Mouse (Mus musculus) gastrocnemius, postnatal 10 days (tissue): ENCODE measurements around the gene Rdh1. TPM values are rescaled to one million over a fixed set of nuclear protein-coding genes. Genes with fewer than 3 reads are reported as not detected.
"Not testable (repeated sequence)": the region's sequence is repeated elsewhere in the genome, so short reads cannot be mapped to it uniquely, and the experiment has no call there.

ENCODE experiments used
- DNase-seq: peaks from one replicate; pipeline ENCODE4 v3.0.0; 2021; ENCODE audit warnings: mixed read lengths
- total RNA-seq, 2 experiments: library from RNA; stranded (reverse); gene quantifications; 2 replicates each; pipeline ENCODE4 v1.2.3; 2021

The Rdh1 gene
- total RNA-seq, 2 experiments from 2014 or later, result 0.09 to 0.11 TPM

DNA sequence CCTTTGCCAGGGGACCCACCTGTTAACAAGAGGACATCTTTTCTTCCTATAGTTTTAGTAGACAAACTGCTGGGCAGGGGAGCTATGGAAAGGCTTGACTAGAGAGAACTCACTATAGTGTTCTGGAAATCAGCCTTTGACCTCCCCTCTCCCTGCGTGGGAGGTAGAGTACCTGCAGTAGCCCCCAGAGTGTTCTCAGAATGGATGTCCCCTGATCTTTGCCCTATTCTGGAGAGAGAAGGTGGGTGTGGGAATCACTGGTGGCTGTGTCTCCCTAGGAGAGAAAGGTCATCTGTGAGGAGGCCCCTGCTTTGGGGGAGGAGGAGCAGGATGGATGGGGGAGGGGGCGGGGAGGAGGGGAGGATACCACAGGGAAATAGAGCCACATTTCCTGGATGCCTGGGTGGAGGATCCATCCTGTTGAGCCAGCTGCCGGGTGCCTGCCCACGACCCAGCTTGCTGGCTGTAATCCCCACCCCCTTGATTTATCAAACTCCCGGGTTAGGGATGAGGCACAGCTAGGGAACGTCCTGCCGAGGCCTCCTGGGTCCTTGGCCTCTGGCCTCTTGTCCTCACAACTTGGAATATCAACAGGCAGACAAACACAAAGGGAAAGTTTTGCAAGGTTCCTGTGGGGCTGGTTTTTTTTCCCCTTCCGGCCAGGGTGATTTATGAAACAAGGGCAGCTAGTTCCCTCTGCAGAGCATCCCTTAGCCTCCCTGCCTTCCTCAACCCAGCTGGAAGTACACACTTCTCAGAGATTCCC, 10.5 kb upstream of the Rdh1 start:
- no peak for DNase-seq

DNA sequence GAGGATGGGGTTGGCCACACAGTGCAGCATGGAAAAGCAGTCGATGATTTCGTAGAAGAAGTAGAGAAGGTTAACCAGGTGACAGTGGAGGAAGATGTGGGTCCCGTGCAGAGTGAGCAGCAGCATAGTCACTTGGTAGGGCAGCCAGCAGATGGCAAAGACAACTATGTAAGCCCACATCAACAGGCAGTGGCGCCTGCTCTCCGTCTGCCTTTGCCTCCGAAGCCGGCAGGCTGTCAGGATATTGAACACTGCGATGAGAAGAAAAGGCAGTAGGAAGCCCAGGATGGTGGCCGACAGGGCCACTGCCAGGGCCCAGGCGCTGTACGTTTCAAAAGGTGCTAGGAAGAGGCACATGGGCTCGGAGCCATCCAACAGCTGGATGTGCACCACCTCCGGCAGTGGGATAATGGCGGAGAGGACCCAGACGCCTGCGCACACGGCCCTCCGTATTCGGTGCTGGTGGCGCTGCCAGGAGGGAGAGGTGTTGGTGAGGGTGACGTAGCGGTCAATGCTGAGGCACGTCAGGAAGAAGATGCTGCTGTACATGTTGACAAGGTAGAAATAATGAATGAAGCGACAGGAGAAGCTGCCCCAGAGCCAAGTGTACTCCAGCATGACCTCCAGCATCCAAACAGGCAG, 9.3 kb upstream of the Rdh1 start:
- DNase-seq, result no peak

DNA sequence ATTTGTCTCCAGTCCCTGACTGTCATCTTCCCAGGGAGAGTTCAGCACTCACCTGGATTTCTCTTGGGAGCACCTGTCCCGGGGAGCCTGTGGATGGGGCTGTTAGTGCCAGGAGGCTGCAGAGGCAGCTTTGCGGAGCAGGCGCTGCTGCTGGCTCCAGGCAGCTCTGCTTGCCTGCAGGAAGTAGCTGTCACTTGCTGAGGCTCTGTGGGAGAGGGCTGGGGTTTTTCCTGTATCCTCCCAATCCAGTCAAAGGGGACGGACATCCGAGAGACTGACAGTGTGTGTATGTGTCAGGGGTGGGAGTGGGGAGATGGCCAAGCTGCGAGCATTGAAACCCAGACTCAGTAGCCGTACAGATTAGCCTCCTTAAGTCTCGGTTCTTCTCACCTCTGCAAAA, 8.0 kb upstream of the Rdh1 start, which contains the start of gene Gpr182:
Gpr182 (minus strand) TSS at position 185 of the 400 bp plus-strand sequence.
- no peak for DNase-seq

DNA sequence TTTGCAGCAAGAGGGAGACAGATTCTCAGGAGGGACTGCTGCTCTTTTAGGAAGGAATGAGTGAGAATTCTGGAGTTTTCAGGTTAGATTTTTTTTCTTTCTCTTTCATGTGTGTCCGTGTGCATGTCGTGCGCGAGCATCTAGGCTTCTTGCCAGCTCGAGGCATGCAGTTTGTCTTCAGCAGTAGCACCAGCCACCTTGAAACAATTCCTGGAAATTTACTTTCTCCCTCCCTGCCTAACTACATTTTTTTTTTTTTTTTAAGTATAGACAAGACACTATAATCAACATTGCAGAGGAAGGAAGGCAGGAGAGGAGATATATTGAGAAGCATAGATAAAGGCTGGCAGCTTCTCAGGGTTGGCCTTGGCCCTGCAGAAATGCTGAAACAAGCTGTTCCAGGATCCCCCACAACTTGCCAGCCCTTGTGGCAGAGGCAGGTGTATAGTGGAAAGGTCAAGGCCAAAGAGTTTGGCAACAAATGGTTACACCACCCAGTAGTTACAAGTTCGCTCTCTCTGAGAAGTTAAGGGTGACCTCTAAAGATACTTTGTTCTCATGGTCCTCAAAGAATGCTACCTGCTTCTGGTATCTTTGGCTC, 4.9 kb upstream of the Rdh1 start:
- DNase-seq, result no peak

DNA sequence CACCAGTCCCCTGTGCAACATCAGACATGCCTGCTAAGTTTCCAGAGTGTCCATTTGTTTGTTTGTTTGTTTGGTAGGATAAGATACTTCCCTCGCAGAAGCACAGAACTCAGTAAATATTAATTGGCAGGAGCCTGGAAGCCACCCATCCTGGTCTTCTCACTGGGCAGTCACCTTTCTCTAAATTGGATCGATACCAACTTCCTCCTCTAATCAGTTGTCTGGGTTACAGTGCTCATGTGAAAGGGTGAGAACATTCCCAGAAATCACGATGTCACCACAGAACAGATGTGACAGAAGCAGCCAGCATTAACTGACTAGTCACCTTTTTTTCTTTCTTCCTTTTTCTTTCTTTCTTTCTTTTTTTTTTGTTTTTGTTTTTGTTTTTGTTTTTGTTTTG, 4.3 kb upstream of the Rdh1 start:
- DNase-seq, result no peak

DNA sequence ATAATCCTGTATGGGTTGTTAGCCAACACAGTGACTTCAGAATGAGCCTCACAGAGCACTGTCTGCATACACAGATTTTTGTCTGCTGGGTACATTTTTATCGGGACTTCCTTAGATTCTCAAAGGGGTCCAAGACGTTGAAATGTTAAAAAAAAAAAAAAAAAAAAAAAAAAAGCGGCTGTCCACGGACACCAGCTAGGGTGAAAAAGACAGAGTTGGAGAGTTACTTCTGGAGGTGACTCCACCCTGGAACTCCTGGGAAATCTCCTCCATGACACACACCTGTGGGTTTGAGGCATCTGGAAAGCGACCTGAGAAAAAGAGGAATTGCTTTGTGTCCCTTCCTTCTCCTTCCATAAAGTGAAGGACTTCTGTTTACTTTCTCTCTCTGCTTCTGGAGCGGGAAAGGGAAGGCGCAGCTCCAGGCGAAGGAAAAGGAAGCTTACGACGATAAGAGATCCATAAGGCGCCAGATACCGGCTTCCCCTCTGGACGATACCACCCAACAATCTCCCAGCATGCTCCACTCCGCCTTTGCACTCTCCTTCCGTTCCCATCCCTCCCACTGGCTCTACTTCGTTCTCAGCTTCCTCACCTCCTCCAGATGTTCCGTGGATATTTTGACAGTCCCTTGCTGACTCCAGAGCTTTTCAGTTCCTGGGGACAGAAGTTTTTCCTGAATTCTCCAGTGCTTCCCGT, 3.6 kb upstream of the Rdh1 start:
- no peak for DNase-seq

DNA sequence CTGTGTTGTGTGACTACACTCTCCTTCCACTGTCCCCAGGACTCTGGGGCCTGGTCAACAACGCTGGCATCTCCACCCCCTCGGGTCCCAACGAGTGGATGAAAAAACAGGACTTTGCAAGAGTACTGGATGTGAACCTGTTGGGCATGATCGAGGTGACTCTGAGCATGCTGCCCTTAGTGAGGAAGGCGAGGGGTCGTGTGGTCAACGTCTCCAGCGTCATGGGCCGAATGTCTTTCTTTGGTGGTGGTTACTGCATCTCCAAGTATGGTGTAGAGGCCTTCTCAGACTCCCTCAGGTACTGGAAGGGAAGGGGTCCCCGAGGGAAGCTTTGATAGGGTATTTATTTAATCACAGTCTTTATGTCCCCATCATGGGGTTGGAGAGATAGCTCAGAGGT, 3.4 kb downstream of the Rdh1 start:
- not testable (repeated sequence) for DNase-seq

DNA sequence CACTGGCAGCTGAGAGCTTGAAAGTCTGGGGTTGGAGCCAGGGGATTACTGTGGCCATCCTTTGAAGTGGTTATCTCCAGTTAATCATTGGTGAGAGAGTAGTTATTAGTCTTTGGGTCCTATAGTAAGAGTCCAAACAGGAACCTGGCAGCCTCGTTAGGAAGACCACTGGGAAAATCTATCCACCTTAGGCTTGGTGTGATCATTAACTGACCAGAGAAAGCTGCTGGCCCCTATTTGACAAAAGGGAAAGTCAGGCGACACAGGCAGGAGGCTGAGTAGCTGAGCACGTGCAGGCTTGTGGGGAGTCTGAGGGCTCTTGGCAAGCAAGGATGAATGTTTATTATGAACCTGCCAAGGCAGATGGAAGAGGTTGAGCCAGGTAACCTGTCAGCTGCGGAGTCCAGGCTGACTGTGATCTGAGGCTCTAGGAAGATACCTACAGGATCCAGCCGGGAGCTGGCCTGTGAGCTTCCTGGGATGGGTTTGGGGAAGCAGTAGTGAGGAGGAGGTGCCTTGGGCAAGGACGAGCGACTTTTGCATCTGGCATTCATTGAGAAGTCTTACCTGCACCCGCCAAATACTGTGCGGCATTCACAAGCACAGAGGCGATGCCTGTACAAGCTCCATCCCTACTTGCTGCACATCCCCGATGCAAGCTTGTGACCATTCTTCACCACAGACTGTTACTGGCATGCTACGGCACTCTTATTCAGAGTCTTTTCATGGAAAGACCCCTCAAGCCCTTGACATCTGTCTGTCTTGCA, 4.6 kb downstream of the Rdh1 start:
- no peak for DNase-seq

DNA sequence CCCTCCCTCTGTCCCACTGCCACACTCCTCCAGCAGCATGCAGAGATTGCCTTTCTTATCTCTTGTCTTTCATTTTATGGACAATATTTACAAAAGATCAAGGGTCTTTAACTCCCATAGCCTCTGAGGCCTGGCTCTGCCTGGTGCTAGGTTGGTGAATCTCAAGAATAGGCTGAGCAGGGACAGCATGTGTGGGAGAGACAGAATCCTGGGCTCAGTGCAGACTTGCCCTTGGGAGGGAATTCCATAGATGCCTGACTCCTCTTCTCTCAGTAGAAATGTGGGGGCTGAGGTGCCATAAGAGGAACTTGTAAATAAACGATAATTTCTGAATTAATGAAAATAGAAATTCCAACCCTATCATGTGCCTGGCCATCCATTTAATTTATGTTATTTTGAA, 7.0 kb downstream of the Rdh1 start:
- DNase-seq, result no peak

DNA sequence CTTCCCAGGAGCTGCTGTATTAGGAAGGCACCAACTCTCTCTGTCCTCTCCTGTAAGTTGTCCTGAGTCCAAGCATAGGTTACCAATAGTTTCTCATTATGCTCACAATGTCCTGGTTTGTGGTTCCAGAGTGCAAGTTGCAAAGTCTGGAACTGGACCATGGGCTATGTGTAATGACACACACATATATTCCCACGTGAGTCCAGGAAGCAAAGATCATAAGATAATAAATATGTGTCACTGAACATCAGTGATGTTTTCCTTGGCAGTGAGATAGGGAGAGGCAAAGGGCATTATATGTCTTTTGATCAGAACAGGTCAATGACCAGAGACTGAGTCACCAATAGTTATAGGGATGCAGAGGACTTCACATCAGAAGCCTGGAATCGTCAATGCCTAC, 16.5 kb downstream of the Rdh1 start, which contains the start of gene Rdh9:
Rdh9 (plus strand) TSS at position 376 of the 400 bp plus-strand sequence.
- no peak for DNase-seq

DNA sequence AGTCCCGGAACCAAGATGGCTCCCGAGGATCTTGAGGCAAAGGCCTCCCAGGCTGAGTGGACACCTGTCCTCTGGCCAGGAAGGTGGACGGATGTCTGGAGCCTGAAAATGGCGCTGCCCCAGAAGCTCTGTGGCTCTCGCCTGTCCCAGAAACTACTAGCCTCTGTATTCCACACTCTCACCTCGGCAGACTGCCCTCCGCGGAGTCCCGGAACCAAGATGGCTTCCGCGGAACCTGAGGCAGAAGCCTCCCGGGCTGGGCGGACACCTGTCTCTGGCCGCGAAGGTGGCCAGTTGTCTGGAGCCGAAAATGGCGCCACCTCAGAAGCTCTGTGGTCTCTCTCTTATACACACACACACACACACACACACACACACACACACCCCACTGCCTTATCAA, 22.8 kb downstream of the Rdh1 start:
- not testable (repeated sequence) for DNase-seq

DNA sequence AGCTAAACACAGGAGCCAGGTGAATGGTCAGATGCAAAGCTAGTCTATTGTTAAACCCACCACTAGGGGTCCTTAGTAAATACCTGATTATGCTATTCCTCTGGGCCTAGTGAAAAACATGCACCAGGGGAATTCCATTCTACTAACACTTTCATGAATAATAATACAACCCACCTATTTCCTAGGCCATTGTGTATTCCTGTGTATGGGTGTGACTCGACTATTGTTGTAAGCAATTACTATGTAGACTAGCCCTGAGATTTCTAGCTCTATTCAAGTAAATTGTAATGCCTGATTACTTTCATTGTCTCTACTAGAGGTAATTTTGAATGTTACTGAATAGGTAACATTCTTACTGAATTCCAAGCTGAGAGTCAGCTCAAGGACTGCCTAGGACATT, 25.9 kb downstream of the Rdh1 start:
- DNase-seq, result not testable (repeated sequence)

DNA sequence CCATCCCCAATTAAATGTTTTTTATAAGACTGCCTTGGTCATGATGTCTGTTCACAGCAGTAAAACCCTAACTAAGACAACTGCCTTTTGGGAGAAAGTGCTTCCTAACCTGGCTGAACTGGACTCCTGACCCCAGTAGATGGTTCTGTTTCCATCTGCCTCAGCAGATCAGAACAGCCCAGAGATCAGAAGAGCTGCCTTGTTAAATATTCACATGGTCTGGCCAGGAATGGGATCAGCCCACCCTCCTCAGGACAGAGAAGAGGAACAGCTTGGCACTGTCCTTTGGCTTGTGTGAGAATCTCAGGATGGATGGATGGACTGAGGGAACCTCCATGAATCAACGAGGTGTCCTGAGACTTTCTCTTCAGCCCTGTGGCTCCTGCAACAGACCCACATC, 39.8 kb downstream of the Rdh1 start:
- no peak for DNase-seq

DNA sequence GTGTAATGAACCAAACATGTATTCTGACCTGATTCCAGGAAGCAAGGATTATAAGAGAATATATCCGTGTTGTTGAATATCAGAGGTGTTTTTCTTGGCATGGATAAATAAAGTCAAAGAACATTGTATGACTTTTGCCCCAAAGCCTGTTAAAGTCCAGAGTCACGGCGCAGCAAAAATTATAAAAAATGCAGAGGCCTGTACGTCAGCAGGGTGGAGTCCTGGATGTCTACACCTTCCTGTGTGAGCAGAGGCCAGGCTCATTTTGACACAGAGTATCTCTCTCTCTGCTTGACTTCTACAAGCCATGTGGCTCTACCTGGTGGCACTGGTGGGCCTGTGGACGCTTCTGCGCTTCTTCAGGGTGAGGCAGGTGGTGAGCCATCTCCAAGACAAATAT, 41.4 kb downstream of the Rdh1 start, which contains the start of gene Rdh16:
Rdh16 (plus strand) TSS at position 262 of the 400 bp plus-strand sequence.
- no peak for DNase-seq

DNA sequence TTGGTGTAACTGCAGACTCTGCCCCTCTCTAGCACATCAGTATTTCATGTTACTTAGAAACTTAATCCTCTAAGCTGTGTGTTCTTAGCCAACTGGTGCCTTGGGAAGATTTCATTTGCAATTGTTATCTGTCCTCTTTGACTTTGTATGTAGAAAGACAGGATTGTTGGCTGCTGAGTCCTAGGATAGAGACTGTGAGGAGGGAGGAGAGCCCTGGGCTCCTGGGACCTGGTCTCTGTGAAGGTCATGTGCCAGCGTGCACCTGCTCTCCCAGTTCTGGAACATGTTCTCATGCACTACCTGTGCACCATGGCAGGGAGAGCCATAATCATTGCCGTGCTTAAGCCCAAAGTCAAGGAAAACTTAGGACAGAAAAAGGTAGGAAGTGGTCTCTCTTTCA, 42.1 kb downstream of the Rdh1 start:
- DNase-seq, result no peak

DNA sequence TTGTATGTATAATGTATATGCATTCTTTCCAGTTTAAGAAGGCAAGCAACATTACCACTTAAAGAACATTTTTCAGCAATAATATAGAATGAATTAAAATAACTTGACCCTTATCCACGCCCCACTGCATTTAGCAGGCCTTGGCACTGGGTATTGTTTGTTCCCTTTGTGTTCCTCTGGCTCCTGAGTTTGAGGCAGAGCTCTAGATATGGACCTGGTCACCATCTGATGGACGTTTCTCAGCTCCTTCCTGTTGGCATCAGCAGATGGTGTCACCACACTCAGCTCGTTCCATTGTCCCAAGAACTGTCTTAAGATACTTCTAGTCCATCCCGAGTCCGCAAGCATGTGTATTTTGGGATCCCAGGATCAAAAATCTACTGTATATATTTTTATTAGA, 42.7 kb downstream of the Rdh1 start:
- DNase-seq, result no peak

DNA sequence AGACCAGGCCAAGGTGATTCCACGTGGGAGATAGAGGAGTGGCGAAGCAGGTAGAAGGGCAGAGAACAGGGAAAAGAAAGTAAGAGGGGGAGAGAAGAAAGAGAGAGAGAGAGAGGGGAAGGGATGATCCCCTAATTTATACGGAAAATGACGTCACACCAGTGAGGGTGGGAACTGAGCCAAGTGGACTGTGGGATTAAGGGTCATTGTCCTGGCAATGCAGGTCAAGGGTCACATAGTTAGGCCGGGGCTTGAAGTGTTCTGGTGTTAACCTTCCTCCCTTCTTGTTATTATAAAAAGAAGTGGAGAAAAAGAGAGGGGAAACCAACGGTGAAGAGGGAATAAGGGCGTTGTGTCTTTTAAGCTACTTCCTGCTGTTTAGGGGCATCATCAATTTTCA, 44.9 kb downstream of the Rdh1 start:
- no peak for DNase-seq

DNA sequence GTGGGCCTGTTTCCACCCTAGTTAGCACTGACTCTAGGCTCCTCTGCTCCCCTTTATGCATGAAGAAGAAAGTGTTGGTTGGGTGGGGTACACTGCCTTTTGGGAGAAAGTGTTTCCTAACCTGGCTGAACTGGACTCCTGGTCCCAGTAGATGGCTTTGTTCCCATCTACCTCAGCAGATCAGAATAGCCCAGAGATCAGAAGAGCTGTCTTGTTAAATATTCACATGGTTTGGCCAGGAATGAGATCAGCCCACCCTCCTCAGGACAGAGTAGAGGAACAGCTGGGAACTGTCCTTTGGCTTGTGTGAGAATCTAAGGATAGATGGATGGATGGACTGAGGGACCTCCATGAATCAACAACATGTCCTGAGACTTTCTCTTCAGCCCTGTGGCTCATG, 56.4 kb downstream of the Rdh1 start:
- no peak for DNase-seq

DNA sequence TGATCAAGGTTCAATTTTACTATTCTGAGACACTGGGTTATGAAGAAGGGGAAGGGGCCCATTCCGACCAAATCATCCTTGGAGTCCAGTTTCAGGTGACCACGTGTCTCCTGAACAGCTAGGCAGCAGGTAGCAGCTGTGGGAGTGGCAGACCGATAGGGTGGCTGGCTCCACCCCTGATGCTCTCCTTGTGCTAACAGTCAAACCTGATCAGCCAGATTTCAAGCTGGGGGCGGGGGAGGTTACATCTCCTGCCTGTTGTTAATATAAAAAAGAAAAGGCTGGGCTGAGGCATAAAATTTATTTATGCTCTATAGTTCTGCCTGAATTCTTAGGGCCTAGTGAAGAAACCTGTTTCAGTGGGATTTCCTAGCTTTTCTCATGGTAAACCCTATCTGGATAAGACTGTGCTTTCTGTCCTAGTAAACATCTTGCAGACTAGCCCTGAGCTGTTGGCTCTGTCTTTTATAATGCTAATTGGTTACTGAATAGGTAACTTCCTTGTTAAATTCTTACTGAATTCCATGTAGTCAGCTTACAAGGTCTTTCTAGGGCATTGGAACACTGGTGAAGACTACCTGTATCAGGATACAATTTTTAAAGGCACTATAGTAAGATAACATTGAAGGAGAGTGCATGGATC, 57.9 kb downstream of the Rdh1 start:
- DNase-seq, result not testable (repeated sequence)
